Mouse (Mus musculus): ENCODE measurements around the gene Enoph1. TPM values are rescaled to one million over a fixed set of nuclear protein-coding genes. Genes with fewer than 3 reads are reported as not detected.

The Enoph1 gene
- polyA plus RNA-seq, 1 experiment from 2014 or later: 45.4 TPM

GRCm38 (mm10) chr5:100006324-100007039, 33.3 kb upstream of the Enoph1 start:
- H3K4me2 ChIP-seq (replicated peaks; ENCODE audit: low read depth, low read length): no peak overlapping the region
- peak; percentile 86 for ATAC-seq (ENCODE audit: insufficient number of reproducible peaks, insufficient read depth, low FRiP score, low read depth)

GRCm38 (mm10) chr5:100007040-100007375, 32.8 kb upstream of the Enoph1 start:
- 77% methylated on average over 4 of the region's 4 CpGs for WGBS
- Histone ChIP-seq H3K36me3 (ENCODE audit: control insufficient read depth, insufficient read depth, low read length) (no peaks in the 10 kb centered on the region), H3K4me1 (ENCODE audit: control insufficient read depth, insufficient read depth, low read length) (no peaks in the 10 kb centered on the region), H3K4me3 (ENCODE audit: low read depth, low read length) (no peak overlapping the region), H3K27me3 (ENCODE audit: control insufficient read depth, insufficient read depth, low read length) (no peaks in the 10 kb centered on the region), H3K9me3 (ENCODE audit: control insufficient read depth, low read depth, low read length) (no peaks in the 10 kb centered on the region), H3K4me2 (replicated peaks; ENCODE audit: low read depth, low read length) (no peak overlapping the region), H3K9ac (replicated peaks; ENCODE audit: low read depth, low read length) (no peak overlapping the region), H3K27ac (ENCODE audit: low read length) (no peak overlapping the region)
- ATAC-seq (ENCODE audit: insufficient number of reproducible peaks, insufficient read depth, low FRiP score, low read depth): no peak

More at GRCm38 (mm10) chr5:100006324-100007039, 33.3 kb upstream of the Enoph1 start:
- no peaks in the 10 kb centered on the region for H3K4me1 ChIP-seq (ENCODE audit: control insufficient read depth, insufficient read depth, low read length)
- no peaks in the 10 kb centered on the region for H3K9me3 ChIP-seq (ENCODE audit: control insufficient read depth, low read depth, low read length)
- H3K36me3 ChIP-seq (ENCODE audit: control insufficient read depth, insufficient read depth, low read length): no peaks in the 10 kb centered on the region
- no peak overlapping the region for H3K9ac ChIP-seq (replicated peaks; ENCODE audit: low read depth, low read length)
- H3K4me3 ChIP-seq (ENCODE audit: low read depth, low read length): no peak overlapping the region
- no peaks in the 10 kb centered on the region for H3K27me3 ChIP-seq (ENCODE audit: control insufficient read depth, insufficient read depth, low read length)
- 68% methylated on average over 4 of the region's 4 CpGs for WGBS
- H3K27ac ChIP-seq (ENCODE audit: low read length): peak overlapping the region; percentile 72; the same call in 1 of the 2 replicates

GRCm38 (mm10) chr5:100008485-100008884, 31.3 kb upstream of the Enoph1 start:
- H3K36me3 ChIP-seq (ENCODE audit: control insufficient read depth, insufficient read depth, low read length): no peaks in the 10 kb centered on the region
- no peak overlapping the region for H3K27ac ChIP-seq (ENCODE audit: low read length)
- H3K4me3 ChIP-seq (ENCODE audit: low read depth, low read length): no peak overlapping the region
- ATAC-seq (ENCODE audit: insufficient number of reproducible peaks, insufficient read depth, low FRiP score, low read depth): no peak
- no peak overlapping the region for H3K4me2 ChIP-seq (replicated peaks; ENCODE audit: low read depth, low read length)
- H3K9me3 ChIP-seq (ENCODE audit: control insufficient read depth, low read depth, low read length): no peaks in the 10 kb centered on the region
- no peak overlapping the region for H3K9ac ChIP-seq (replicated peaks; ENCODE audit: low read depth, low read length)
- no peaks in the 10 kb centered on the region for H3K4me1 ChIP-seq (ENCODE audit: control insufficient read depth, insufficient read depth, low read length)
- no peaks in the 10 kb centered on the region for H3K27me3 ChIP-seq (ENCODE audit: control insufficient read depth, insufficient read depth, low read length)
- 65% methylated on average over 3 of the region's 3 CpGs for WGBS

- Histone ChIP-seq H3K27ac (ENCODE audit: low read length) (no peak overlapping the region), H3K4me2 (replicated peaks; ENCODE audit: low read depth, low read length) (no peak overlapping the region), H3K4me1 (ENCODE audit: control insufficient read depth, insufficient read depth, low read length) (no peaks in the 10 kb centered on the region), H3K9me3 (ENCODE audit: control insufficient read depth, low read depth, low read length) (no peaks in the 10 kb centered on the region), H3K4me3 (ENCODE audit: low read depth, low read length) (no peak overlapping the region), H3K9ac (replicated peaks; ENCODE audit: low read depth, low read length) (no peak overlapping the region), H3K36me3 (ENCODE audit: control insufficient read depth, insufficient read depth, low read length) (no peaks in the 10 kb centered on the region), H3K27me3 (ENCODE audit: control insufficient read depth, insufficient read depth, low read length) (no peaks in the 10 kb centered on the region)
- WGBS: 84% methylated on average over 9 of the region's 9 CpGs
- no peak for ATAC-seq (ENCODE audit: insufficient number of reproducible peaks, insufficient read depth, low FRiP score, low read depth)
Observed at GRCm38 (mm10) chr5:100012599-100012998, 27.2 kb upstream of the Enoph1 start.

- no peak overlapping the region for H3K4me2 ChIP-seq (replicated peaks; ENCODE audit: low read depth, low read length)
- H3K36me3 ChIP-seq (ENCODE audit: control insufficient read depth, insufficient read depth, low read length): no peaks in the 10 kb centered on the region
- no peak overlapping the region for H3K4me3 ChIP-seq (ENCODE audit: low read depth, low read length)
- no peaks in the 10 kb centered on the region for H3K4me1 ChIP-seq (ENCODE audit: control insufficient read depth, insufficient read depth, low read length)
- H3K9me3 ChIP-seq (ENCODE audit: control insufficient read depth, low read depth, low read length): no peaks in the 10 kb centered on the region
- H3K27me3 ChIP-seq (ENCODE audit: control insufficient read depth, insufficient read depth, low read length): no peaks in the 10 kb centered on the region
- H3K9ac ChIP-seq (replicated peaks; ENCODE audit: low read depth, low read length): no peak overlapping the region
- no peak for ATAC-seq (ENCODE audit: insufficient number of reproducible peaks, insufficient read depth, low FRiP score, low read depth)
- H3K27ac ChIP-seq (ENCODE audit: low read length): no peak overlapping the region
Observed at GRCm38 (mm10) chr5:100020089-100020488, 19.7 kb upstream of the Enoph1 start.

GRCm38 (mm10) chr5:100024403-100024802, 15.4 kb upstream of the Enoph1 start:
- no peak overlapping the region for H3K9ac ChIP-seq (replicated peaks; ENCODE audit: low read depth, low read length)
- no peak overlapping the region for H3K4me3 ChIP-seq (ENCODE audit: low read depth, low read length)
- no peak overlapping the region for H3K4me2 ChIP-seq (replicated peaks; ENCODE audit: low read depth, low read length)
- WGBS: 73% methylated on average over 5 of the region's 5 CpGs
- H3K27me3 ChIP-seq (ENCODE audit: control insufficient read depth, insufficient read depth, low read length): no peaks in the 10 kb centered on the region
- no peak for ATAC-seq (ENCODE audit: insufficient number of reproducible peaks, insufficient read depth, low FRiP score, low read depth)
- H3K9me3 ChIP-seq (ENCODE audit: control insufficient read depth, low read depth, low read length): no peaks in the 10 kb centered on the region
- H3K36me3 ChIP-seq (ENCODE audit: control insufficient read depth, insufficient read depth, low read length): no peaks in the 10 kb centered on the region
- H3K4me1 ChIP-seq (ENCODE audit: control insufficient read depth, insufficient read depth, low read length): no peaks in the 10 kb centered on the region
- H3K27ac ChIP-seq (ENCODE audit: low read length): no peak overlapping the region

GRCm38 (mm10) chr5:100024868-100025267, 14.9 kb upstream of the Enoph1 start:
- Histone ChIP-seq H3K4me1 (ENCODE audit: control insufficient read depth, insufficient read depth, low read length) (0 out of 2 replicates have a peak, but pooled peaks cover 1% of the 10 kb centered on the region), H3K9me3 (ENCODE audit: control insufficient read depth, low read depth, low read length) (no peaks in the 10 kb centered on the region), H3K36me3 (ENCODE audit: control insufficient read depth, insufficient read depth, low read length) (no peaks in the 10 kb centered on the region), H3K4me2 (replicated peaks; ENCODE audit: low read depth, low read length) (no peak overlapping the region), H3K27me3 (ENCODE audit: control insufficient read depth, insufficient read depth, low read length) (no peaks in the 10 kb centered on the region), H3K27ac (ENCODE audit: low read length) (no peak overlapping the region), H3K9ac (replicated peaks; ENCODE audit: low read depth, low read length) (no peak overlapping the region), H3K4me3 (ENCODE audit: low read depth, low read length) (no peak overlapping the region)
- ATAC-seq (ENCODE audit: insufficient number of reproducible peaks, insufficient read depth, low FRiP score, low read depth): no peak
- WGBS: 87% methylated on average over 1 of the region's 1 CpGs

- peak; percentile 83 for ATAC-seq (ENCODE audit: insufficient number of reproducible peaks, insufficient read depth, low FRiP score, low read depth)
- H3K27ac ChIP-seq (ENCODE audit: low read length): 0 out of 2 replicates have a peak overlapping the region, but pooled peaks have one; percentile 7
- WGBS: 9% methylated on average over 6 of the region's 6 CpGs
- no peak overlapping the region for H3K4me2 ChIP-seq (replicated peaks; ENCODE audit: low read depth, low read length)
- no peaks in the 10 kb centered on the region for H3K9me3 ChIP-seq (ENCODE audit: control insufficient read depth, low read depth, low read length)
- H3K27me3 ChIP-seq (ENCODE audit: control insufficient read depth, insufficient read depth, low read length): no peaks in the 10 kb centered on the region
- H3K9ac ChIP-seq (replicated peaks; ENCODE audit: low read depth, low read length): no peak overlapping the region
- no peak overlapping the region for H3K4me3 ChIP-seq (ENCODE audit: low read depth, low read length)
- peaks cover 32% of the 10 kb centered on the region for H3K36me3 ChIP-seq (ENCODE audit: control insufficient read depth, insufficient read depth, low read length)
- peaks cover 5% of the 10 kb centered on the region; the same call in 1 of the 2 replicates for H3K4me1 ChIP-seq (ENCODE audit: control insufficient read depth, insufficient read depth, low read length)
Observed at GRCm38 (mm10) chr5:100030069-100030468, 9.7 kb upstream of the Enoph1 start.

- no peak for ATAC-seq (ENCODE audit: insufficient number of reproducible peaks, insufficient read depth, low FRiP score, low read depth)
- Histone ChIP-seq H3K27me3 (ENCODE audit: control insufficient read depth, insufficient read depth, low read length) (no peaks in the 10 kb centered on the region), H3K9ac (replicated peaks; ENCODE audit: low read depth, low read length) (no peak overlapping the region), H3K4me1 (ENCODE audit: control insufficient read depth, insufficient read depth, low read length) (peaks cover 8% of the 10 kb centered on the region; the same call in 1 of the 2 replicates), H3K36me3 (ENCODE audit: control insufficient read depth, insufficient read depth, low read length) (peaks cover 48% of the 10 kb centered on the region), H3K4me3 (ENCODE audit: low read depth, low read length) (no peak overlapping the region), H3K4me2 (replicated peaks; ENCODE audit: low read depth, low read length) (no peak overlapping the region), H3K9me3 (ENCODE audit: control insufficient read depth, low read depth, low read length) (no peaks in the 10 kb centered on the region), H3K27ac (ENCODE audit: low read length) (no peak overlapping the region)
- 95% methylated on average over 2 of the region's 2 CpGs for WGBS
Observed at GRCm38 (mm10) chr5:100032107-100032506, 7.7 kb upstream of the Enoph1 start.
